Mouse (Mus musculus) mouse trophoblast stem cell (cell line): Measurements from ENCODE around the gene Abhd14a.

Source experiments
- in situ Hi-C, 2 experiments: fragments of 300-500 bp; cut with MseI, MboI; formaldehyde crosslinking; loops; 2 replicates in 1 of 2; 3 replicates in 1 of 2; pipeline ENCODE4 v1.15.1; 2025

Abhd14a gene

GRCm38 (mm10) chr9:106411091-106411594 lies 36.3 kb downstream of the Abhd14a start:
- in situ Hi-C loops, result no loop called here

GRCm38 (mm10) chr9:106410086-106410650 lies 37.3 kb downstream of the Abhd14a start:
- in situ Hi-C loops, result no loop called here

GRCm38 (mm10) chr9:106409096-106409495 lies 38.4 kb downstream of the Abhd14a start:
- in situ Hi-C loops, result no loop called here

GRCm38 (mm10) chr9:106406443-106407078 lies 40.9 kb downstream of the Abhd14a start:
- in situ Hi-C loops, result no loop called here

GRCm38 (mm10) chr9:106405275-106405674 lies 42.2 kb downstream of the Abhd14a start:
- in situ Hi-C loops, result no loop called here

- in situ Hi-C loops, result no loop called here
Measured at GRCm38 (mm10) chr9:106402607-106403375, 44.7 kb downstream of the Abhd14a start.

- in situ Hi-C loops, result no loop called here
Measured at GRCm38 (mm10) chr9:106402149-106402548, 45.3 kb downstream of the Abhd14a start.

- in situ Hi-C loops, result no loop called here
Measured at GRCm38 (mm10) chr9:106399808-106400207, 47.7 kb downstream of the Abhd14a start.

- in situ Hi-C loops, result no loop called here
Measured at GRCm38 (mm10) chr9:106398667-106399311, 48.7 kb downstream of the Abhd14a start.

GRCm38 (mm10) chr9:106397733-106398132 lies 49.7 kb downstream of the Abhd14a start:
- in situ Hi-C loops, result no loop called here

GRCm38 (mm10) chr9:106394649-106395602 lies 52.6 kb downstream of the Abhd14a start:
- in situ Hi-C loops, result no loop called here

- in situ Hi-C loops, result no loop called here
Measured at GRCm38 (mm10) chr9:106393548-106393947, 53.9 kb downstream of the Abhd14a start.

- in situ Hi-C loops, result no loop called here
Measured at GRCm38 (mm10) chr9:106392828-106393527, 54.5 kb downstream of the Abhd14a start.
